Mouse (Mus musculus) skeletal muscle tissue, adult 2 months (tissue): Measurements from ENCODE around the gene Ipmk.

ENCODE experiments used
- DNase-seq: peaks from one replicate; pipeline ENCODE4 v3.0.0-alpha.2; 2012; ENCODE audit warnings: low read depth, low spot score

Gene Ipmk

GRCm38 (mm10) chr10:71347509-71347949 is at the start of gene Ipmk:
Ipmk (plus strand) TSS chr10:71347763.
- peak; percentile 98 for DNase-seq

- no peak for DNase-seq
Measured at GRCm38 (mm10) chr10:71300161-71300560, 47.4 kb upstream of the Ipmk start.

- DNase-seq, result no peak
Measured at GRCm38 (mm10) chr10:71302490-71302889, 45.1 kb upstream of the Ipmk start.

GRCm38 (mm10) chr10:71306190-71306589 is 41.4 kb upstream of the Ipmk start:
- DNase-seq, result no peak

- DNase-seq, result no peak
Measured at GRCm38 (mm10) chr10:71306759-71307158, 40.8 kb upstream of the Ipmk start.

GRCm38 (mm10) chr10:71308199-71308598 is 39.4 kb upstream of the Ipmk start:
- no peak for DNase-seq

GRCm38 (mm10) chr10:71310288-71310687 is 37.3 kb upstream of the Ipmk start:
- DNase-seq, result no peak

GRCm38 (mm10) chr10:71314596-71314995 is 33.0 kb upstream of the Ipmk start:
- DNase-seq, result no peak

- no peak for DNase-seq
Measured at GRCm38 (mm10) chr10:71316056-71316455, 31.5 kb upstream of the Ipmk start.

GRCm38 (mm10) chr10:71316497-71316896 is 31.1 kb upstream of the Ipmk start:
- DNase-seq, result no peak

- no peak for DNase-seq
Measured at GRCm38 (mm10) chr10:71323669-71324068, 23.9 kb upstream of the Ipmk start.

GRCm38 (mm10) chr10:71326123-71326522 is 21.4 kb upstream of the Ipmk start:
- no peak for DNase-seq

- peak; percentile 57 for DNase-seq
Measured at GRCm38 (mm10) chr10:71326789-71327188, 20.8 kb upstream of the Ipmk start.

GRCm38 (mm10) chr10:71327386-71327785 is 20.2 kb upstream of the Ipmk start:
- DNase-seq, result no peak

- no peak for DNase-seq
Measured at GRCm38 (mm10) chr10:71328382-71328781, 19.2 kb upstream of the Ipmk start.

- no peak for DNase-seq
Measured at GRCm38 (mm10) chr10:71328870-71329269, 18.7 kb upstream of the Ipmk start.

GRCm38 (mm10) chr10:71329295-71329694 is 18.3 kb upstream of the Ipmk start:
- DNase-seq, result no peak

- no peak for DNase-seq
Measured at GRCm38 (mm10) chr10:71330070-71330469, 17.5 kb upstream of the Ipmk start.

GRCm38 (mm10) chr10:71331908-71332307 is 15.7 kb upstream of the Ipmk start:
- DNase-seq, result no peak

- DNase-seq, result no peak
Measured at GRCm38 (mm10) chr10:71332376-71332775, 15.2 kb upstream of the Ipmk start.

- no peak for DNase-seq
Measured at GRCm38 (mm10) chr10:71332859-71333258, 14.7 kb upstream of the Ipmk start.

- DNase-seq, result no peak
Measured at GRCm38 (mm10) chr10:71337733-71338132, 9.8 kb upstream of the Ipmk start.

GRCm38 (mm10) chr10:71338156-71338905 is 9.2 kb upstream of the Ipmk start:
- DNase-seq, result no peak

- no peak for DNase-seq
Measured at GRCm38 (mm10) chr10:71339463-71339862, 8.1 kb upstream of the Ipmk start.
